Mouse (Mus musculus) spleen, postnatal 14 days (tissue): ENCODE data around the gene Arntl.
A peak's percentile ranks its signal among the peaks of the same experiment; 100 is the strongest.
"Not testable (repeated sequence)": the region's sequence is repeated elsewhere in the genome, so short reads cannot be mapped to it uniquely, and the experiment has no call there.

Source experiments
- DNase-seq, 2 experiments: peaks; one replicate each; pipeline ENCODE4 v3.0.0; 2021 to 2022; ENCODE audit warnings: low spot score in 2 of 2

Arntl gene

GRCm38 (mm10) chr7:113249134-113249825 lies 42.0 kb downstream of the Arntl start:
- no peak for DNase-seq

- peak in 1 of 2 experiments; percentile 16 for DNase-seq
Measured at GRCm38 (mm10) chr7:113250433-113250991, 43.2 kb downstream of the Arntl start.

DNA sequence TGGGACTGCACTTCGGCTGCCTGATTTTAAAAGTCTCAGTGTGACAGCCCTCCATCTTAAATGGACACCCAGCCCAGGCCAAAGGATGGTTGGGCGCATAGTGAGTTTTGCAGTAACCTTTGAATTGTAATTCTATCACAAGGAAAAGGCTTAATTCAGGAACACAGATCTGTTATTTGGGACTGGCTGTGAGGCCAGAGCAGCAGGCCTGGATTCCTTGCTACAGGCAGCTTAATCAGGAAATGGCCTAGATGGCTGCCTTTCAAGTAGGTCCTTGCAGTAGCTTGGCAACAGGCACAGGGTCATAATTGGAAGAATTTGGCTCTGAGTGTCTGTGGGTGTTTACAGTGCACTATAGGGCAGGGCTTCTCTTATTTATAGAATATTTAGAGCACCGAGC lies 43.7 kb downstream of the Arntl start:
- no peak for DNase-seq

DNA sequence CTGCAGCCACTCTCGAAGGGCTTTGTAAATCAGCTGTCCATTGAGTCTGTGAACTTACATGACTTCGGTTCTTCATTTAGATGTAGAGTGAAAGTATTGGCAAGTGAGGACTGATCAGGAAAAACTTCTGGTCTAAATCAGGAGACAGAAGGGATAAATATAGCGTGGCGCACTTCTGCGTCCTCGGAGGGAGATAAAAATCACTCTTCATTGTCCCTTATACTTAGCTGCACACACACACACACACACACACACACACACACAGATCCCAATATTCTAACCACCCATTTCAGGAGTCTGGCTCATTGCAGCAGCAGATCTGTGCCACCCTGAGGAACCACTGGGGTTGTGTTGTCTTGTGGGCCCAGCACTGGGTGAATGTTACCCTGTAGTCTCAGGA lies 44.3 kb downstream of the Arntl start:
- DNase-seq = no peak

DNA sequence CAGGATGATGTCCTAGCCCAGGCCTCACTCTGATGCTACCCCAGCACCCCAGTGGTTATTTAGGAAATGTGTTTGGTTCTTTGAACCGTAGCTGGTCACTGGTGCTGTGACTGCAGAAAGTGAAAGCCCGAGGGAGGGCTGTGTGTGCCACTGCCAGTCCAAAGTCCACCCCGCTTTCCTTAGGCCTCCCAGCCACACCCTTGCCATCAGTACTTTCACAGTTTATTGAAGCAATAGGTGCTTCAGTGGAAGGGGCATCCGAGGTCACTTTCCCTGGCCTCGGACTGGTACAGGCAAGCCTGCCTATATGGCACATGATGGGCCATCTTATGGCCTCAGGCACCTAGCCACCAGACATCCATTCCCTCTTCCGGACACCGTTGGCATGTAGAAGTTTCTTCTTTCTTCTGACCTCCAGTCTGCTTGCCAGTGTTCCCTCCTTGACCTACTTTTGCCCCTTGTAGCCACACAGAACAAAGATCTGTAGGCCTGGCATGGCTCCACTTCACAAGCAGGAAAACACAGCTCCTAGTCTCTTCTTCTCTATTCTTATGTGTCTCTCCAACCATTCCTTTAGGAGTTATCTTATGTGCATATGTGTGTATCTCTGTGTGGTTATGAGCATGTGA lies 46.6 kb downstream of the Arntl start:
- no peak for DNase-seq

GRCm38 (mm10) chr7:113256046-113256445 lies 48.8 kb downstream of the Arntl start:
- peak in 1 of 2 experiments; percentile 16 for DNase-seq

DNA sequence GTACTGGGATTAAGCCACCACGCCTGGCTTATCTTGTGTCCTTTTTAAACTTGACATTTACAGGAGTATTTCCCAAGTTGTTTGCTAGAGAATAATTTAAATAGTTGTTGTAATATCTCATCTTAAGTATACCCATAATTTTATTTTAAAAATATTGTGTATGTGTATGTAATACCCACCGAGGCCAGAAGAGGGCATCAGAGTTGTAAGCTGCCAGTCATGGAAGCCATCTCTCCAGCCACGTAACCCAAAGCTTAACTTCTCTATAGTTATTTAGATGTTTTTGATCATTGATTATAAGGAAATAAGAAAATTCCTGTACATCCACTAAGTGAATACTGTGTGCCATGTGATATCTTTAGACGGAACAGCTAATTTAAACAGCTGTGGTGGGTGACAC lies 51.2 kb downstream of the Arntl start:
- peak in 1 of 2 experiments; percentile 20 for DNase-seq

DNA sequence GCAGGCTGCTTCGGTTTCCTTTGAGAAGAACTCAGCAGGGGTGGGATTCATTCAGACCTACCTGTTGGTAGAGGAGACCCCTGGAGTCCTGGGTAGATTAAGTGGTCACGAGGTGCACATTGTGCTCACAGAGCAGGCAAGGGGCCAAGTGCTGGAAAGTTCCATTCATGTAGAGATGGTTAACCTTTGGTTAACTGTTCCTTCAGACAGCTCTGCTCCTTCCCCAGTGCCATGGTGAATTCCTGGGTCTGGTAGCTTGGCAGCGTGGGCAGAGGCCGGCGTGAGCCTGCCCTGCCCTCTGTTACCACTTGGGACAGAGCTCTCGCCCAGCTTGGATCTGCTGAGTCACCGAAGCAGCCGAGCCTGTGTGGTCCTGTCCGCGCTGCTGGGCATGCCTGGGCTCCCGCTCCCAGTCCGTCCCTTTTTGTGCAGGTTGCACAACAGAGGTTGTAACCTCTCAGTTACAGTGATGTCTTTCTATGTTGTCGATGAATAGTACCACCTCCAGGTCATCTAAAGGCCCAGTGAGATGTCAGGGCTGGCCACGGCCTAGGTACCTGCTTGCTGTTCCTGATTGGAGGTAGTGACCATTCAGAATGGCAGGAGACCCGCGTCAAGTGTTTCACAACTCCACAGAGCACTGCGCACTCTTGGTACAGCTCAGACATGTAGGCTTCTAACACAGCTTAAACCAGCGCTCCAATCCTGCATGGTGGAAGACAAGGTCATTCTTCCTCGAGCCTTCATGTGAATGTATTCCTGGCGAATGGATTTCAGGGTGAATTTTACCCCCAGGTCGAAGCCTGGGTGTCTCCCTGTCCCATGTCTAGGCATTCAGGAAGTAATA lies 53.3 kb downstream of the Arntl start:
- no peak for DNase-seq

GRCm38 (mm10) chr7:113261690-113262089 lies 54.4 kb downstream of the Arntl start:
- no peak for DNase-seq

DNA sequence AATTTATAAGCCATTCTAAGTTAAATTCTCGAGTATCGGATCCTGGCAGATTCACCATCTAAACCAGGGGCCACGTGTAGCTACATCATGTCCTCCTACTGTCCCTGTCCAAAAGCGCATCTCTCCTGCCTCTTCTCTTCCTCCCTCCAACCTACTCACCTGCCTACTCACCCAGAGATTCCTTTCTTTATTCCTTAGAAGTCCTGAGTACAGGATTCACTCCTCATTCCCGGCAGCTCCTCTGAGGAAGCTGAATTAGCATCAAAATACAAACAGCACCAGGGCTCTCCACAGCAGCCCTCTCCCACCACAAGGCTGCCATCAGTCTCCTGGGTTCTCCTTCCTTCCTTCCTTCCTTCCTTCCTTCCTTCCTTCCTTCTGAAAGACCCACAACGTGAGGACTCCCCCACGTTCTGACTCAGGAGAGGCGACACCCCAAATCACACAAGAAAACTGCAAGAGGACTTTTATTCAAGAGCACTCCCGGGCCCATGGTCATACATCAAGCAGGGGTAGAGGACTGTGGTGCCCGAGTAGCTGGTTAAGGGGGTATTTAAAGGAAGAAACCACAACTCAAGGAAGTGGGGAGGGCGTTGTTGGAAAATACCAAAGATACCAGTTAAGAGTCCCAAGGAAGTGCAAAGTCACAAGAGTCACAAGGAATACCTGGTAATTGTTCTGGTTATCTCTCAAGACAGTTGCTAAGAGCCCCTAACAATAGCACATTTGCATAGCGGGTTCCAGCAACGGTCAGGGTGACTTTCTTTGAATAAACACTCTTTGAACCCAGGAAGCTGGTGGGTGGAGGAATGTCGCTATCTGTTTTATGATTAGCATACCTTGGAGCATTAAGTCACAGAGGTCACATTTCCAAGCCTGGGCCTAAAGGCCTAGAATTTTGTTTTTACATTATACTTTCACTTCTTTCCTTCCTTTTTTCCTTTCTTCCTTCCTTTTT lies 55.5 kb downstream of the Arntl start:
- DNase-seq = not testable (repeated sequence)

DNA sequence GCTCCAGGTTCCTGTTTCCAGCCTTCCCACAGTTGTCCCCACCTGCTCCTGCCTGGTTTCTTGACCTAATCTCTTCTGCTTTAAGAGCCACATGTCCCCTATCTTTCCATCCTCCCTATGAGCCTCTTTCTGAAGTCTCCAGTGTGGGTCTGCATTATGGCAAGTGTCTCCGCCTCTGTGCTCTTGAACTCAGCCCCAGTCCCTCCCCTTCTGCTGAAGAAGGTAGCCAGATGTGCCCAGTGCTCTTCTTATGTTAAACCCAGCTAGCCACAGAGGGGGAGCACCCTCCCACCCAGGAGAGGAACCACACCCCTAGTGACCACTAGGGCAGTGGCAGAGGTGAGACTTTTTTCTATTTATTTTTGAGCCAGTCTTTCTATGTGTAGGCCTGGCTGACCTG lies 56.7 kb downstream of the Arntl start:
- no peak for DNase-seq

DNA sequence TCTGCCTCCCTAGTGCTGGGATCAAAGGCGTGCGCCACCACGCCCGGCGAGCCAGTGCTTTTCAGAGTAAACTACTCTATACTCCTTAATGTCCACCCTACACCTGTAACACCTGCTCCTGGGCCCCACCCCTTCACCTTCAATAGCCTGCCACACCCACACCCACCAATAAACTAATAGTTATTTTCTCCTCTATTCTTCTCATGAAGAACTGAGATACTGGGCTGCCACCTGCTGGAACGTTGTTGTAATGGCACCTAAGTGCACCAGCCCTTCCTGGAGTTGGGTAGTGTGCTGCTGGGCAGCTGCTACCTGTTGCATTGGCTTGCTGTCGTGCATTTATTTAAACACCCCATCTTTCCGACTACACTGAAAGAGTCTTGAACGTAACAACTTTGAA lies 61.0 kb downstream of the Arntl start:
- peak; percentile 22 to 59 for DNase-seq

DNA sequence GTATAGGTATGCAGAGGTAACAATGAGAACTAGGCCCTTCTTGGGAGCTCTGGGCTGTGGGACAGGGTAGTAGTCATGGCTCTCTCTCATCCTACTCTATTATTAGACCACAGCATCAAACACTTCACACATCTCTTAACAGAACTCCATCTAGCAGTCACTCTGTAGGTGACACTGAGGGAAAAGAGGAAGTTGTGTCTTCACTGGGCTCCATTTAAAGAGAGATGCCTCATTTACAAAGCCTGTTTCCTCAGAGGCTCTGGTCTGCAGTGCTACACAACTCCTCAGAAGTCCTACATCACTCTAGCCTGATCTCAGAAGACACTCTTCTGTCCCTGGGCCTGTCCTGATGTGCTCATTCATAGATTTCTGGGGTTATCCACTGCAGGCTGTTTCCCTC lies 61.8 kb downstream of the Arntl start:
- DNase-seq = no peak

DNA sequence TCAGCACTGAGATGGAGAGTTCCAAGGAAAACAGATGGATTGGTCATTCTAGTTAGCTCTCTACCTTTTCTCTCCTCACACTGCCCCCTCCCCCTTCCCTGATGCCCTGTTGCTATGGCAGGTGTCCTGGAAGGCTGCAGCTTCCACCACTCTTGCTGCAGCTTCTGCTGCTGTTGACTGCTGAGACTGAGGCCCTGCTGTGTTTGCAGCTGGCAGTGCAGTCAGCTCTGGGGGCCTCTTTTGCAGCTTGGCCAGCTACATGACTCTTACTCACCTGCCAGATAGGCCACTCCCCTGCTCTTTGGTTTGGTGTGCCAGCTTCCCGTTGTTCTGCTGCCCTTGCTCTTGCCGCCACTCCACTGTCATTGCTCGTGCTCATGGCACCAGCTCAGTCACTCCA lies 62.7 kb downstream of the Arntl start:
- no peak for DNase-seq

DNA sequence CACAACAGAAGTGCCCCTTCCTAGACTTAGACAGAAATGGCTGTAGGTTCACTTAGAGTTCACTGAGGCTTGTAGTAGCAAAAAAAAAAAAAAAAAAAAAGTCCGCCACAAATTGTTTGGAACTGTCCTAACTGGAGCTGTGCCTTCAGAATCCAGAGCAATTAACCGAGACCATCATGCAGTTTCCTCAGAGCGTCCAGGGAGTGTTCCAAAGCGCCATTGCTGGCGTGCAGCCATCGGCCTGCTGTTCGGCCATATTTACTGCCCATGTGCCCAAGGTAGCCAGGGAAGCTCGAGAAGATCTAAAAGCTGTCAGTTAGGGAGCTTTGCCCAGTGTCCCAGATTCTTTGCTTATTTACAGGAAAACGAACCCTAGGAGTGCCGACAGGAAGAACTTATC lies 63.3 kb downstream of the Arntl start:
- DNase-seq = no peak

DNA sequence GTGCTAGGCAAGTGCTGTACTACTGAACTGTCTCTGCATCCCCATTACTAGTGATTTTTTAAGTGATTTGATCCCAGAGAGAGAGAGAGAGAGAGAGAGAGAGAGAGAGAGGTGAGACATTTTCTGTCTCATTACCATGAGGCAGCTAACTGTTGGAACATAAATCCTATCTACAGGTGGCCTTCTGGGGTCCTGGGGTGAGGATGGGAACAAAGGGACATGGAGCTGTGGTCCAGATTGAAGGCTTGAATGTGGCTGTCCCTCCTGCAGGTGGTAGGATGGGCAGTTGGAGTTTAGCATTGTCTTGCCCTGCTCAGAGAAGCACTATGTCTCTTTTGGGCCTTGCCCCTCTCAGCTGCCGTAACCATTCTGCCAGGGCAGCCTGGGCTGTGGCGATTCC lies 63.7 kb downstream of the Arntl start:
- DNase-seq = no peak

DNA sequence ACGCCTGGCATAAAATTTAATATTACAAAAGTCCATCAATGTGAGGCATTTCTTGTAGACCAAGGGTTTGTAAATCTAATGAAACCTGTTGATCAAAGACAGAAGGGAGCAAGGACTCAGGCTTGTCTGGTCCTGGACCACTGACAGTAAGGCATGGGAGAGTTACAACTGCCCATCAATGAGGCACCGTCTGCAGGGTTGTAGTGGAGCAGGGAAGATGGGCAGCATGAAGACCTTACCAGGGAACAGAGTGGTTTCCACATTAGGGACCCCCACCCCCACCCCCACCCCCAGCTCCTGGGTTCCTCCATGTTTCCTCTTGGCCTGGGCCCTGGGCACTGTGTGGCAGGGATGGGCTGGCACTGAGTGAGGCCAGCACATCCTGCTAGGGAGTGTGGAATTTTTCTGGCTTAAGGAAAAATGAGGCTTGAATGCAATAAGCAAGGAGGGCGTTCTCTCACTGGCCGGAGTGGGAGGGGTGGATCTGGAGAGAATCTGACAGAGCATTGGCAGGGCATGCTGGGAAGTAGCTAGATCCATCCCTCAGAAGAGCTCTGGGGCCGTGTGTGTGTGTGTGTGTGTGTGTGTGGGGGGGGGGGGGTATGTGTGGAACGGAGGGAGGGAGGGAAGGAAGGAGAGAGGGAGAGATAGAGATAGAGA lies 65.2 kb downstream of the Arntl start:
- DNase-seq = no peak

DNA sequence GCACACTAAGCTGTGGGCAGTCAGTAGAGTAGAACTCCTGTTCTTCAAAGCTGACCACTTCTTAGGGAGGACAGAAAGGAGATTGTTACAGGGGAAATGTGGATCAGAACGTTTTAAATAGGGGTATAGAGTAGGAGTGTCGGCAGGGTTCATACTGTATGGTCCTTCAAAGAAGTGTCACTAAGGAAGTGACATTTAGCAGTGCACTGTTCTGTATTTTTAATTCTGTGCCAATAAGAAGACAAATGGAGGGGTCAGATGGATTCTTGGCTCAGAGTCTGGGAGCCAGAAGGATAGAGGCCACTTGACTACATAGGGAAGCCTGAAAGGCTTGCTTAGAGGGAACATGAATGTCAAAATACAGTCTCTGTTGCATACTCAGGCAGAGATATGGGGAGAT lies 70.0 kb downstream of the Arntl start:
- no peak for DNase-seq

DNA sequence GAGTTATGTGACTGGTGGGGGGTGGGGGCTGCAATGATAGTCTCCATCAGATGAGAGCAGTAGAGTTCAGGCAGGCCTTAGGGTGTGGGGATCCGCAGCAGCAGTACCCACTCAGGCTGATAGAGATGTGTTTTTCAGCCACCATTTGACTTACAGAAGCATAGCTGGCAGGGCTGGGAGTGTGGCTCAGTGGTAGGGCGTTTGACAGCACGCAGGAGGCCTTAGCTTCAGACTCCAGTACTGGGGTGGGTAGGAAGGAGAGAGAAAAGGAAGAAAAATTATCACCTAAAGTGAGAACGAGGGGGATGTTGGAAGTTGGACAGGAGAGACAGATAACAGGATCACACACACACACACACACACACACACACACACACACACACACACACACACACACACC lies 71.2 kb downstream of the Arntl start:
- DNase-seq = no peak

GRCm38 (mm10) chr7:113279246-113279645 lies 72.0 kb downstream of the Arntl start:
- DNase-seq = no peak

GRCm38 (mm10) chr7:113285405-113285804 lies 78.1 kb downstream of the Arntl start:
- no peak for DNase-seq
